In the genomic region with DNA sequence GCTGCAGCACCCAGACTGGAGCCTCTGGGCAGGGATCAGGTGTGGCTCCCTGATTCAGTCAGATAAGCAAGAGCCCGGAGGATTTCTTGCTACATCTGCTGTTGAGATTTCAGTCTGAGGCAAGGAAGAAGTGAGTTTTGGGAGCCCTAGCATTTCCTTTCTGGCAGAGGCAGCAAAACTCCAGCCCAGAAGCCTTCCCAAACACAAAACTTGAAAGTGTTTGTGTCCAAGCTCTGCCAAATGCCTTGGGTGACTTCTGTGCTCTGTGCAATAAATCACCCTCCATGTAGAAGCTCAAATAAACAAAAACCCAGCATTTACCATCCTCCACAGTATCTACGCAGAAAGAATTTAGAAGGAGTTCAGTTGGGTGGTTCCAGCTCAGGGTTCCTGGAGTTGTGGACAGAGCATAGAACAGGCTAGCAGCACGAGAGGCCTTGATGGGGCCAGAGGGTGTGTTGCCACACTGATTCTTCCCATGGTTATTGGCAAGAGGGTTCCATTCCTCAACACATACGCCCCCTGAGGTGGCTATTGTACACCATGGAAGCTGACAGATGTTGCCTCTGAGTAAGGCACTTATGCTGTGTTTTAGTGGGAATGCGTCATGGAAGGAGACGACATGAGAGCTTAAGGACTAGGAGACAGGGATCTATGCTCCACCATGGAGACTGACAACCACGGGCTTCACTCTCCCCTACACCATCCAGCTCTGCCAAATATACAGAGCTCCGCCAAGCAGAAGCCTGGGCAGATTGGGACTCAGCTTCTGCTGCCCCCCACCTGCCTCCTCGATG, we compare ENCODE assay signal across 9 mouse cellular contexts.
DNase-seq lines count a peak whose midpoint lies in the region; ATAC-seq lines count a peak whose summit lies in the region.
"Had no signal": no experiment of that assay in that cellular context is flagged by ENCODE, and none has a peak within 500 bp of the region (broad histone marks: within the 10 kb centered on the region; RNA-seq: fewer than 3 reads in every experiment).

No protein-coding gene starts in this region.

- H3K4me1 ChIP-seq in hindbrain, embryonic 16.5 days (ENCODE audit: control insufficient read depth, insufficient read depth, low read depth, low read length): peaks cover 3% of the 10 kb centered on the region
- peaks cover 35% of the 10 kb centered on the region for H3K4me1 ChIP-seq in lung, embryonic 15.5 days

- no peak overlapping the region for H3K4me2 ChIP-seq in hindbrain, embryonic 16.5 days (ENCODE audit: low read length)
- no peak overlapping the region for H3K4me2 ChIP-seq in lung, embryonic 15.5 days

- H3K36me3 ChIP-seq in hindbrain, embryonic 16.5 days (ENCODE audit: control insufficient read depth, insufficient read depth, low read length): no peaks in the 10 kb centered on the region
- no peaks in the 10 kb centered on the region for H3K36me3 ChIP-seq in lung, embryonic 15.5 days

- H3K9me3 ChIP-seq in hindbrain, embryonic 16.5 days (ENCODE audit: control insufficient read depth, low read length): no peaks in the 10 kb centered on the region
- no peaks in the 10 kb centered on the region for H3K9me3 ChIP-seq in lung, embryonic 15.5 days

- no peak overlapping the region for H3K9ac ChIP-seq in hindbrain, embryonic 16.5 days (ENCODE audit: low read depth, low read length)
- H3K9ac ChIP-seq in lung, embryonic 15.5 days: no peak overlapping the region

- H3K27me3 ChIP-seq in hindbrain, embryonic 16.5 days (replicated peaks; ENCODE audit: control insufficient read depth, insufficient read depth, low read length): no peaks in the 10 kb centered on the region
- no peaks in the 10 kb centered on the region for H3K27me3 ChIP-seq in lung, embryonic 15.5 days

- no peak overlapping the region for H3K27ac ChIP-seq in hindbrain, embryonic 16.5 days (ENCODE audit: low read depth, low read length)
- peak overlapping the region; percentile 79 for H3K27ac ChIP-seq in lung, embryonic 15.5 days

- ATAC-seq in hindbrain, embryonic 16.5 days: peak; percentile 68
- ATAC-seq in lung, embryonic 15.5 days (ENCODE audit: borderline replicate concordance, extremely low read depth, low FRiP score, low TSS enrichment): peak; percentile 81

- 72% methylated on average over 9 of the region's 9 CpGs for WGBS in hindbrain, embryonic 16.5 days
- WGBS in lung, embryonic 15.5 days: 52% methylated on average over 9 of the region's 9 CpGs

- no peak overlapping the region for H3K4me3 ChIP-seq in hindbrain, embryonic 16.5 days (ENCODE audit: low read length)
- no peak overlapping the region for H3K4me3 ChIP-seq in lung, embryonic 15.5 days

- DNase-seq in heart, adult 11 months: peak; percentile 95
- no peak for DNase-seq in heart, postnatal 4 days
- peak; percentile 62 for DNase-seq in 3T3-L1 (ENCODE audit: low read depth, low spot score)
- no peak for DNase-seq in thymus, adult 18-20 months
- DNase-seq in cerebellum, adult 18-20 months: no peak
- no peak for DNase-seq in yolk sac, embryonic 10.5 days (ENCODE audit: low spot score)
- DNase-seq: embryo, embryonic 11 days had no signal

Comparison
In these comparisons a context has a peak if more than half of its experiments do, and no peak if none do; other contexts are left out.
1. DNase-seq: peak in heart, adult 11 months (single experiment) and 3T3-L1 (single experiment); none in heart, postnatal 4 days (single experiment), thymus, adult 18-20 months (0 of 2), cerebellum, adult 18-20 months (0 of 2) and yolk sac, embryonic 10.5 days (single experiment).